Mouse (Mus musculus) lung, postnatal 4 days (tissue): ENCODE results near the gene Hey2.
A peak's percentile ranks its signal among the peaks of the same experiment; 100 is the strongest.

Source experiments
- DNase-seq, 2 experiments: peaks; one replicate each; pipeline ENCODE4 v3.0.0; 2021

Hey2 gene

DNA sequence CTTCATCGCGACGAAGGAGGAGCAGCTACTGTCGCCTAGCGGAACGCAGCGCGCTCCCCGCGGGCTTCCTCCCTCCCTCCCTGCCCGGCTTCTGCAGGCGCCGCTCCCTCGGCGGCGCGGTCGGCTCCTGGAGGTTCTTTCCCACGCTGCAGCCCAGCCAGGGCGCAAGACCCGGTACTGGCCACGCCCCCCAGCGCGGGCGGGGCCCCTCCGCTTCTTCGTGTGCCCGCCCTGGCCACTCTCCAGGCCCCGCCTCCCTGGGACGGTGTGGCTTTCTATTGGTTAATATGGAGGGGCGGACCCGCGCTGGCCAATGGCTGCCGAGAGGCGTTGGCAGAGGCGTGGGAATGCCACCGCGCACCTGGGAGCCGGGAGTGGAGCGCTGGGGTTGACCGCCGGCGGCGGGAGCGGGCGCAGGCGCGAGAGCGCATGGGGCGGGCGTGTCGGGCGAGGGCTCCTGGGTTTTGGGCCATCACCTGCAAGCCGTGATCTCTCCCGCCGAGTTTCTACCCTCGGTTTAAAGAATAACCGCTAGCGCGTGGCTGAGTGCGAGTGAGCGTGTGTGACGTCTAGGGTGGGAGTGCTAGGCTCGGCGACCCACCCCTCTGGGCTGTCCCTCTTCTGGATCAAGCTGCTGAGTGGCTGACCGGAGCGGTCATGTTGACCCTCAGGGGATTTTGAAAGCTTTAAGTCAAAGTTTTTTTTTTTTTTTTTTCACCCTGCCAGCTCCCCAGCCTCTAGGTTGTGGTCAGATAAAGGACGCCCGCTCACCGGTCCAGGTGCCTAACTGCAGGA lies at the start of gene Hey2:
Gene Hey2, minus strand, starts transcription at position 159 of the 795 bp plus-strand sequence.
- peak; percentile 98 for DNase-seq

DNA sequence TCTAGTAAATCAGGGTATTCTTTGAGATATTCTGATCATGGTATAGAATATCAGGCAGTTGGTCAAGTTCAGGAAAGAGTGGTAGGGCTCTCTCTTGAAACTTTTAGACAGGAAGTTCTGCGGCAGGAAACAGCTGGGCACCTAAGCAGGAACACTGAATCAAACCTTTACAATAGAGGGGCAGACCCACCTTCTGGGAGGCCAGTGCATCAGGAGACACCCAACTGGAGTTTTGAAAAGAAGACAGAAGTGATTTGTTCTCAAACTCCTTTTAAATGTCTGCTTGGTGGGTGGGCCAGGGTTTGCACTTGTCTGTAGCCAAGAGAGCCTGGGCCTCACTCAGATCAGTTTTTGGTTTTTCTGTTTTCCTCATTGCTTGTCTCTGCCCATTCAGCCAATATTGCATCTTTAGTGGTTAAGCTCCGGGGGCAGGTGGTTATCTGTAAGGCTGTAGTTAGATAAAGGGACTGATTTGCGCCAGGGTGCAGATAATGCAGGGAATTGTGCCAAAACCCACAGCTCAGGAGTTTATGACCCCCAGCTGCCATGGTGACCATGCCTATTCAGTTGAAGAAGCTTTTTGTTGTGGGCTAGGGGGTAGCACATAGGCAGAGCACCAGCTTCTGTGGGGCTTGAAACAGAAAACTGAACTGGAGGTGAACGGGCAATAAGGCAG lies 40.6 kb upstream of the Hey2 start:
- DNase-seq, result no peak

DNA sequence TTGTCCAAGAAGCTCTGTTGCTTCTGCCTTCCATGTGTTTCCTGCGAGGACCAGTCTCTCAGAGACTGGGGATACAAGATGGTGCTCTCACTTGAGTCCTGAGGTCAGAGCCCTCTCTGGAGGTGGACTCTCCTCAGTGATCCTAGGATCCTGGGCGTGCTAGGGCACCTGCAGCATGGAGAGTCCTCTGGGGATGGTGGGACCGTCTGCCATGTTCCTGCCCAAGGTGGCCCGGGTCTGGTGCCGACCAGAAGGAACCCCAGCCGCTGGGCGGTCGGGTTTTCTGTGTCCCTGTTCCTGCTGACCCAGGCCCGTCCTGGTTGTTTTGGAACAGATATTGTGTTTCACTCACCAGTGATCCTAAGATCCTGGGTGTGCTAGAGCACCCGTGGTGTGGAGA lies 38.5 kb upstream of the Hey2 start:
- DNase-seq, result no peak

DNA sequence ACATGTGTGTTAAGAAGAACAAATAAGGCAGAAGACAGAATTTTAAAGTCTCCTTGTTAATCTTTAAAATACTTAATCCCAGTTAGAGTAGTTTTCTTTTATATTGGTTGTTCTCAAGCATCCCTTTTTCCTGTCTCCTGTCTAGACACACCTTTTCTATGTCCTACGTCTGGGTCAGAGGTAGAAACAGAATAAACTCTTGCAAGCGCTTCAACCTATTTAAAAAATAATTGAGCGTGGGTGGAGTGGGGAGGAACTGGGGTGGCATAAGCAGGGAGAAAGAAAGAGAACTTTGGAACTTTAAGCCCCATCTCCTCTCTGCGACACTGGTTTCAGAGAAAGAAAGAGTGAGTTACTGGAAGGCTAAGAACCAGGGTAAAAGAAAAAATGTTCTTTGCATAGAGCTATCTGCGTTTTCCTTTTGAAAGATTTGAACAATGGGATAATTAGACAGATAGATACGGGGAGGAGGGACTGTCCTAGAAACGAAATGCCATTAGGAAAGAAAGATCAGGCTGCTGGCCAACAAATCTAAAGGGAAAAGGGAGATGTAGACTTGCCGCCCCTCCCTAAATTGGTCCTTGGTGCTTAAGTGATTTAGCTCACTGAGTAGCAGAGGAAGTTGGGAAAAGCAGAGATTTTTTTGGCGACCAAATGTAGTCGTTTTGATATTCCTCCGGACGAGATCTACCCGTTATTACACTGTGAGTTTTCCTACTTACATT lies 2.7 kb upstream of the Hey2 start:
- DNase-seq, result no peak

DNA sequence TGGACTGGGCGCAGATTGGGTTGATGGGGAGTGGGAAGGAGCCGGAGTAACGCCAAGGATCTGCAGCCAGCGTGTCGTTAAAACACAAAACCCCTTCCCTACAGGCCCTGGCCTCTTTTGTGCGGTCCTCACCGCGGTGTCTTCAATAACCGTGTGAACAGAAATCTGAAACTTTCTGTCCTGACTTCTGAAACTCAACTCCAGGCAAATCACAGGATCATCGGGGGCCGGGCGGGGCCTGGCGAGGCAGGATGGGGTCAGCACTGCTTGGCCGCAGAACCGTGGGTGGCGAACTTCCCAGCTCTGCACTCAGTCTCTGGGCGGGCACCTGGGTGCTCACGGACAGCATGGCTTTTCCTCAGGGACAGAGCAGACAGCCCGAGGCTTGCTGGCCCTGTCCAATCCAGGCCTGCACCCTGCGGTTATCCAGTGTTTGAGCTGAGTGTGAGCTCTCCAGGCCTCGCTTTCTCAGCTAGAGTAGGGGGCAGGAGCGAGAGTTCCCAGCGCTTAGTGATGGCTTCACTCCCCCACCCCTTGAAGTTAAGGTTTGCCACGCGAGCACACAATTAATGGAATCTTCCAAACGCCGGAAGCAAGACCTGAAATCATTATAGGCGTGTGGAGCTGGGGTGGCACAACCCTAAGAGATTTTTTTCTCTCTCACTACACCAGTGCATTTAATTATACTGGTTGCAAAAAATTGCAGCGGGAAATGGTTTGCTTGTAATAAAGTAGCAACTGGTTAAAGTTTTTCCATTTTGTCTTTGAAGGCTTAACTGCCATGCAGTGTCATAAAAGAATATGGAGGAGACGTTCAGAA lies 1.8 kb upstream of the Hey2 start:
- DNase-seq, result peak in 1 of 2 experiments; percentile 5

DNA sequence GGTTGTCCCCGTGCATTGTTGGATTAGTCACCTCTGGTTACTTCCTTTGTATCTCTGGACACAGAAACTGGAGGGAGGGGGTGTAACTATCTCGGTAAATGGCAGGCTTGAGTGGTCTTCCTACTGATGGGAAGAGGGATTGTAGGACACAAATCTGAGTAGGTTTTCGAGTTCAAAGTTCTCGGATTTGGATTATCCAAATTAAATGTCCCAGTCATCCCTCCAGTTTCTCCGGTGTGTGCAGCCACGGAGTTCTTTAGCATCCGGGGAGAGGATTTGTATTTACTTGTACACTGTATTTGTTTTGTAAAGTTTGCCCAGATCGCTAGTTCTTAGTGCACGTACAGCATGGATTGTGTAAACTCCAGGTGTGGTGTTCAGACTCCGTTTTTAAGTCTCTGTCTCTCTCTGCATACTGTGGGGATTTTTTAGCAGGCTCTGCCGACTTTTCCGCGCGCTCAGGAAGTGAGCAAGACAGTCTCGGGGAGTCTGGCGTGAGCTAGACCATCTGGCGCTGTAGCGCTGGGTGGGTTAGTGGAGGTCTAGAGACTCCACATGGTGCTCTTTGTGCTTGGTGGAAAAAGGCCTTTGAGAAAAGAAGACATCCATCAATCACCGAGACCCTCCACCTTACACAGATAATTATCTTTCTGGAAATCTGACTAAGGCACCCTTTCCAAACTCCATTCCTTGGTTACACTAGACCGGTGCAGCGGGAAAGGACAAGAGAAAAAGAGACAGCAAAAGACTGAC lies 1.0 kb upstream of the Hey2 start:
- DNase-seq, result peak; percentile 10 to 25

DNA sequence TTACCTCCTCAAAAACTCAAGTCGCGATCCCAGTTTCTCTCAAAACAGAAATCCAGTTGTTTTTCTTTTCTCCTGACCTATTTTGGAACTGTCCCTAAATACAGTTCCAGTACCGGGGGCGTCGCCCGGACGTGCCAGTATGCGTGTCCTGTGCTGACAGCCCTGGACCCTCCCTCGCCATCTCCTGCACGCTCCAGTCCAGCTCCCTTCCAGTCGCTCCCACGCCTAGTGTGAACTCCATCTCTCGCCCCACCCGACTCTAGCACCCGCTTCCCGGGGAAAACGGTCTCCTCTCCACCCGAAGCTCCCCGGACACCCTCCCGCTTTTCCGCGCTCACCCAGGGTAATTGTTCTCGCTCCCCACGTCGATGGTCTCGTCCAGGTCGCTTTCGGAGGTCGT lies 373 bp downstream of the Hey2 start:
- no peak for DNase-seq

DNA sequence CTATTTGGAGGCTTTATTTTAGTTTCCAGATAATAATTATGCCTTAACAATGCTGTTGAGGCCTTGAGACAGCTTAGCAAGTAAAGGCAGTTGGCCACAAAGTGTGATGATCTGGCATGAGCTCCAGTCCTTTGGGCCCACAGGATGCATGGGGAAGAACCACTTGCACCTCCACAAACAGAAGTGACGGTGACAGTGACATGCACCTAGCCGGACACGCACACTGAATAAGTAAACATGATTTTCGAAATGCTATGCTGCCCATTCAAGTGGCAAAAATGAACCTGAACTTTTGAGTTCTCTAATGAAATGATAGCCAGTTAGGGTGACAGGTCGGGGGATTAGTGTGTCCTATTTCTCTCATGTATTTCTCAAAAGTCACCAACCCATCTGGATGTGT lies 1.8 kb downstream of the Hey2 start:
- no peak for DNase-seq

DNA sequence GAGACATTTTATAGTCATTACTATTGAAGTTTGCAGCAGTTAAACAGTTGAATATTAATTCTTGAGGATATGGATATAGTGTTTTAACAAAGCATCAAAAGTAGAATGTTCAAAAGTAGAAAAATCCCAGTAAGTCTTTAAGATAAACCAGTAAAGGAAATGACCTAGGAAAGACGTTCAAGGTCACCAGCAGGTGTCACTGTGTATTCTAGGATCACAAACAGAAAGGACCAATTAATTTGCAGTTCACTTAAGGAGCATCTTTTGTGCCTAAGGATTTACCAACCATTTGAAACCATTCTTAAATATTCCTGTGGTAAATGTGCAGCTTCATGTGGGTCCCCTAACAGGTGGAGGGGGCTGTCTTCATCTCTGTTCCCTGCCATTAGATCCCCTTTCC lies 4.4 kb downstream of the Hey2 start:
- DNase-seq, result no peak

DNA sequence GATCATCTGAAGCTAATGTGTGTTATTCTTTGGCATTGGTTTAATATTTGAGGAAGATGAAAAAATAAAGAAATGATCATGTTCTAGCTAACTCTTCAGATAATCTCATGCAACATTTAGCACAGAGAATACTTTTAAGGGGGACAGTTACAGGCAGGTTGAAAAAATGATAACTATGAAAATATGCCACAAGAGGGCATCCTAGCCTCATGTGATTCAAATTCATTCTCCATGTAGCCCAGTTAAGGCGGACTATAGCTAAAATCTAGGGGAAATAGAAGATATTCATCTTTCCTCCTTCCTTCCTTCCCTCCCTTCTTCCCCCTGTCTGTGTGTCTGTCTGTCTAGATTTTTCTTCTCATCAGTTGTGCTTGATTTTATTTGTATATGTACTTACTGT lies 17.6 kb downstream of the Hey2 start:
- peak in 1 of 2 experiments; percentile 31 for DNase-seq

DNA sequence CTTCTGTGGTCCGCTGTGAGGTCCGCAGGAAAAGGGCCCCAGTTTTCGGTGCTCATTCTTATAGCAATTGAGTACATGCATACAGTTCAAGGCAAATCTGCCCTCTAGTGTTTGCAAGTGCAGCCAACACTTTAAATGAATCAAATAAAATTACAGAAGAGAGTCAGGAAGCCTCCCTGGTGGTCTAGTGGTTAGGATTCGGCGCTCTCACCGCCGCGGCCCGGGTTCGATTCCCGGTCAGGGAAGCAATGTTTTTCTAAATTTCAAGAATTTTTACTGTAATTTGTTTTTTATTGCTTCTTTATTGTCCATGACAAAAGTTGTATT lies 31.7 kb downstream of the Hey2 start:
- DNase-seq, result peak; percentile 65 to 84

DNA sequence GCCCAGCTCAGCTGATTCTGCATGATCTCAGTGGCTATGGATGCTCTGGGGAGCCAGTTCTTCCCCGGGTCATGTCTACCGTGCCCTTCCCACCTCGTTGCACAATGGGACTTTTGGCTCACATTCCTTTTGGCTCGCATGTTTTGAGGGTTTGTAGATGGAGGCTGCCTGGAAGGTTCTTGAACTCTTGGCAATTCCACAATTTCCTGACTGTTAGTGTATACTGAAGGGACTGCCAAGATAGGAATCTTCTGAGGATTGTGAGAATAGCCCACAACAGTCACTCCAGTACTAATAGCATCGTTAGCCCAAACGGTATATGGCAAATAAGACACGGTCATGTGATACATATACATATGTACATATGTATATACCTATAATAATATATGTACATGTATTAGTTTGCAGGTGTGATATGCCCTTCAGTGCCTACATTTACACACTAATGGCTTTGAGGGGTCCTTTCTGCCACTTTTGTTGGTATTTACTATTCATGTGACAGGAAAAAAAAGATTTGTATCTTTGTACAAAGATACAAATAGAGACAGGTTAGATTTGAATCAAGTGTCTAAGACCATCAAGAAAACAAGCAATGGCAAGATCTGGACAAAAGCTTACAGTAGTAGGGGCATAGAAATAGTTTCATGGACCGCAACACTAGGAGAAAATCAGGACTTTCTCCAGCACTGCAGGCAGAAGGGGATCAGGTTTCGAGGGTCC lies 32.2 kb downstream of the Hey2 start:
- peak in 1 of 2 experiments; percentile 24 for DNase-seq

DNA sequence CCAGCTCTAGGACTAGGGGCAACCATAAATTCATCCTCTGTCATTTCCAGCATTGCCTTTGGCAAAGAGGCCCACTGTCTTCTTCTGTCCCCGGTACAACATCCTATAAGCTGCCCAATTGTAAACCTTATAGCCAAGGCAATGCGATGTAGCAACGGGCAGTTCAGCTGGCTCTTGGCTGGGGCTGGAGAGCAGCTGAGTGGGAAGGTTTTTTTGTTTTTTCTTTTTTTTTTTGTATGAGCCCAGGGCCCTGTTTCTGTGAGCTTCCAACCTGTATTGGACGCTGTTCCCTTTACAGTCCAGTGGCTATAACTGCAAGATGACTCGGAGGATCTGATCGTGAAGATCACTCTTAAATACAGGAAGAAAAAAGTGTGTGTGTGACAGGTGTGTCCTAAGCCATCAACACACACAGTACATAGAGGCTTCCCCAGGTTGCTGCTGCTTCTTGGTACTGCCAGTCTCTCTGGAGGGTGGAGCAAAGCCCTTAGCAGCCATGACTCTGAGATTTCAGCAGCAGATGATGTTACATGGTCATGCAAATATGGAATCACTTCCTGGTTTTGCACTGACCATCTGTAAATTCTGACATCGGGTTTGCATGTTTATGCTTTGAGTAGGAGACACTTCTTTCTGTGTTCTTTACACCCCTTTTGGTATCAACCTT lies 38.9 kb downstream of the Hey2 start:
- peak in 1 of 2 experiments; percentile 20 for DNase-seq

DNA sequence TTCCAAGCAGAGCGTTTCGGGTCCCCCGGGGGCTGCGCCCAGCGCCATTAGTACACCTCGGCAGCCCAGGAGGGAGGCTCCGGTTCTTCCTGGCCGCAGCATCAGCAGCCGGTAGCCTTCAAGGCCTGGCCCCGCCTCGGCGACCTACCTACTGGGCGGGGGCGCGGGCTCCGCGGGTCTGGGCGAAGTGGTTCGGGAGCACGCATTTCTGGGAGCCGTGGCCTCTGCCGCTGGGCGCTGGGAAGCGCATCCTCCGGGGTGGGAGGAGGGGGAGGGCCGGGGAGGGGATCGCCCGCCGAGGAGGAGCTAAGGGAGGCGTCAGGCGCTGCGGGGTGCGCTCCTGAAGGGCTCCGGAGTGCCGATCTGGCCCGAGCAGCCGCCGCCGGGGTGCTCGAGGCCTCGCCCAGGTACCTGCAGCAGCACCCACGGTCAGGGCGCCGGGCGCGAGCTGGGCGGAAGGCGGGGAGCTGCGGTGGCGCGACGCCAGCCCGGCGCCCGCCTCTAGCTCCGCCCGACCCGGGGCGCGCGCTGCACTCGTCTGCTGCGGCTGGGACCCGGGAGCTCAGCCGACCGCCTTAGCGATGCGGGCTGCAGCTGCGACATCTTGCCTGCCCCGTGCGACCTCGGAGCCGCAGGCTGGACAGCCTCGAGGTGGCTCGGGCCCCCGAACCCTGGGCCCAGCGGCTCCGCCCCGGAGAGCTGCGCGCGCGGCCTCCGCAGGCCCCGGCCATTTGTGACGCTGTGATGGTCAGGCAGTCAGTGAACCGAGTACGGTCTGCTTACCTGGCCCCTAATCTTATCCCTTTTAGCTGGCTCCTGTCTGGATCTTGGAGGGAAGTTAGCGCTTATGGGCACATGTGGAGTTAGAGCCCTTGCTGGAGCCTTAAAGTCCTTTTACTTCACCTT lies 39.7 kb downstream of the Hey2 start, which contains the start of gene Ncoa7:
Gene Ncoa7, minus strand, starts transcription at position 646 of the 906 bp plus-strand sequence.
- peak; percentile 85 to 91 for DNase-seq

DNA sequence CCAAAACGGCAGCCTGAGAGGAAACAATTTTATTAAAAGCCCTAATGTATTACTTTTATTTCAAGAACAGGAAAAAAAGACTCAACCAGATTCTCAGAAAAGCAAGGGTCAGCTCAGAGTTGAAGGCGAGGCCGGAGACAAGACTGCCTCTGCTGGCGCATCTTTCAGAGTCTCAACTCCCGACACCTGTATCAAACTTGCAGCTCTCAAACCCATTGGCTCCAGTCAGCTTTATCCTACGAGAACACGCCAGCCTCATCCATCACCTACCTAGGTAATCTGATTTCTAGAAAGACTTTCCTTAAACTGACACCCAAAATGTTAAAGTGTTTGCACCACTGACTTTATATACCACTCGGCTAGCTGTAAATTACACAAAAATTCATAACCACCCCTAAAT lies 40.6 kb downstream of the Hey2 start:
- DNase-seq, result no peak

DNA sequence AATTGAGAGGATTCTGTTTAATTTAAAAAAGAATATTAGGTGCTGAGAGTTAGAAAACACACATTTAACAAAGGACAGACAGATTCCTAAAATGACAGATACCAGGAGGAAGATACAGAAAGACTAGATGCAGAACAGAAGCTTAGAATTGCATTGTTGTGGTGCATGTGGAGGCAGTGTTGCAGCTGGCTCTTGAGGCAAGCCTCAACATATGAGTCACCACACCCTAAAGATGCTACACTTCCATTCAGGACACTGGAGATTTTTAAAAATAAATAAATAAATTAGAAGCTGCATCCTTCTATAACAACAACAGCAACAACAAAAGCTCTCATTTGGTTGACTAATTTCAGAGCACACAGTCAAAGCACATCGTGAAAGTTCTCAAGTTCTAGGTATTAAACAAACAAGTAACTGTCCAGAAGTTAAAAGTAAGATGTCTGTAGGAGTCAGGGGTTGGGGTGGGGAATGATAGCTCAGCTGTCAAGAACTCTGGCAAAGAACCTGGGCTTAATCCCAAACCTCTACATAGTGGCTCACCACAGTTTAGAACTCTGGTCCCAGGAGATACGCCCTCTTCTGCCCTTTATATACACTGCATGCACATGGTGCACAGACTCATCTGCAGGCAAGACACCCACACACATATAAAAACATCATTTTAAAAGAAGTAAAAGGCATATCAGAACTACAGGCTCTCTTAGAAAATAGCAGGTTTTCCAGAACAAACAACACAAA lies 42.7 kb downstream of the Hey2 start:
- no peak for DNase-seq

DNA sequence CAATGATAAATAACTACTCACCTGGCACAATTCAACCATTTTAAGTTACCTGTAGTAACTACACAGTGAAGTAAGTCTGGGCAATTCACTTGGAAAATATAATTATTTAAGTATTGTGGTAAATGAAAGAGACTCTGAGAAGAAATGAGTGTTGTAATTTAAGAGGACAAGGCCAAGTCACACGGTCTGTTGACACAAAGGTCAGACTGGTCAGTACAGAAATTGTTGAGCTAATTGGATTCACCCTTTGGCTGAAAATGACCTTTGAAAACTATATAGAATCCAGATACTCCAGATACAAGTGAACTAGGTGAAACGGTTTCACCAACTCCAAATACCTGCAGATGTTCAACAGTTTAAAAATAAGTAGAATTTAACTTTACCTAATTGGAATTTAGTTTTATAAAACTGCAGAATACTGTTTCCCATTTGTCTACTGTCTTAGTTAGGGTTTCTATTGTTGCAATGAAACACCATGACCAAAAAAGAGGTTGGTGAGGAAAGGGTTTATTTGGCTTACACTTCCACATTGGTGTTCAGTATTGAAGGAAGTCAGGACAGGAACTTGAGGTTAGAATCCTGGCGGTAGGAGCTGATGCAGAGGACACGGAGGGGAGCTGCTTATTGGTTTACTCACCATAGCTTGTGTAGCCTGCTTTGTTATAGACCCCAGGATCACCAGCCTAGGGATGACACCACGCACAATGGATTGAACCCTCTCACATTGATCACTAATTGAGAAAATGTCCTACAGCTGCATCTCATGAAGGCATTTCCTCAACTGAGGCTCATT lies 45.9 kb downstream of the Hey2 start:
- no peak for DNase-seq

DNA sequence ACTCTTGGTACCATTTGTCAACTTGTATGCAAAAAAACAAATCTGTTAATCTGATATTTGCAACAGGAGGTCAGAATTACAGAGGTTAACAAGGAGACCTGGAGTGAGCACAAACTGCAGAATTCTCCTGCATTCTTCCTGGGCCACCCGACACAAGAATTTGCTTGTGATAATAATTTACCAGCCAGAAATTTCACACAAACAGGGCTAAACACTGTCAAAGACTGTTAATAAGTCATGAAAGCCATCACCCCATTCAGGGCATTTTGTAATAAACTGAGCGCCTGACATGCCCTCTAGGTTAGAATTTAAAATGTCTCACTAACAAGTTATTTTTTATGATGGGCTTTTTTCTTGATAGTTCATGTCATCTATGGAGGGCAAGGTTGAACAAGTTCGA lies 51.6 kb downstream of the Hey2 start:
- no peak for DNase-seq
